Mouse (Mus musculus): ENCODE data around the gene Ints5.

GRCm38 (mm10) chr19:8881034-8881392 lies 11.8 kb upstream of the Ints5 start:
- TF ChIP-seq CTCF (IDR thresholded peaks at IDR 0.05) (no peak), EP300 (IDR thresholded peaks at IDR 0.05) (no peak)
